Mouse (Mus musculus) neutrophil, adult 5-6 weeks (primary cell): ENCODE data around the gene Myocd. TPM values are rescaled to one million over a fixed set of nuclear protein-coding genes. Genes with fewer than 3 reads are reported as not detected.

ENCODE experiments used
- ATAC-seq: fragments of 151-379, 151-347 bp; 2 replicates; pipeline ENCODE4 v1.8.0; 2017; ENCODE audit warnings: mild to moderate bottlenecking, moderate TSS enrichment; ENCODE audit not compliant: insufficient number of reproducible peaks, poor library complexity, low FRiP score, severe bottlenecking; ENCODE audit errors: extremely low read depth
- total RNA-seq: library from RNA; stranded (forward); fragments of 200-1000 nt; gene quantifications from 2 replicates; pipeline ENCODE4 v1.2.3, GENCODE M21; 2017

Myocd gene
- total RNA-seq, 1 experiment from 2014 or later, result not detected

- no peak for ATAC-seq
Observed at GRCm38 (mm10) chr11:65231771-65232170, 38.0 kb downstream of the Myocd start.

- ATAC-seq, result no peak
Observed at GRCm38 (mm10) chr11:65226766-65227165, 43.0 kb downstream of the Myocd start.

- ATAC-seq, result no peak
Observed at GRCm38 (mm10) chr11:65214954-65215629, 54.7 kb downstream of the Myocd start.

GRCm38 (mm10) chr11:65213806-65214205 is 56.0 kb downstream of the Myocd start:
- no peak for ATAC-seq

- no peak for ATAC-seq
Observed at GRCm38 (mm10) chr11:65211701-65212100, 58.1 kb downstream of the Myocd start.

GRCm38 (mm10) chr11:65209441-65209840 is 60.3 kb downstream of the Myocd start:
- no peak for ATAC-seq

- ATAC-seq, result no peak
Observed at GRCm38 (mm10) chr11:65205306-65205705, 64.5 kb downstream of the Myocd start.

- ATAC-seq, result no peak
Observed at GRCm38 (mm10) chr11:65204651-65205050, 65.1 kb downstream of the Myocd start.

GRCm38 (mm10) chr11:65203020-65203419 is 66.8 kb downstream of the Myocd start:
- ATAC-seq, result no peak

- no peak for ATAC-seq
Observed at GRCm38 (mm10) chr11:65202236-65202635, 67.6 kb downstream of the Myocd start.

GRCm38 (mm10) chr11:65198026-65198425 is 71.8 kb downstream of the Myocd start:
- ATAC-seq, result no peak

GRCm38 (mm10) chr11:65197280-65197679 is 72.5 kb downstream of the Myocd start:
- ATAC-seq, result no peak

- no peak for ATAC-seq
Observed at GRCm38 (mm10) chr11:65186974-65187373, 82.8 kb downstream of the Myocd start.

GRCm38 (mm10) chr11:65185114-65185513 is 84.7 kb downstream of the Myocd start:
- ATAC-seq, result no peak

- ATAC-seq, result no peak
Observed at GRCm38 (mm10) chr11:65170121-65170750, 99.6 kb downstream of the Myocd start.

GRCm38 (mm10) chr11:65162767-65163120 is 107.0 kb downstream of the Myocd start, which contains the start of gene Arhgap44:
Arhgap44 (minus strand) TSS chr11:65162961.
- no peak for ATAC-seq

- ATAC-seq, result no peak
Observed at GRCm38 (mm10) chr11:65161881-65162766, 107.7 kb downstream of the Myocd start.

GRCm38 (mm10) chr11:65160991-65161880 is 108.6 kb downstream of the Myocd start:
- ATAC-seq, result no peak

GRCm38 (mm10) chr11:65159791-65160190 is 110.0 kb downstream of the Myocd start, which contains the start of gene 1700086D15Rik:
1700086D15Rik (minus strand) TSS chr11:65159891.
- ATAC-seq, result no peak
